Mouse (Mus musculus) myocyte (in vitro differentiated cells): ENCODE measurements at regions not wholly inside any gene's neighbourhood (a gene's known extent, or its start where the extent isn't known, plus 50 kb on each side); places are given as distances from the start of the nearest gene placed in this dataset.

Source experiments
- CEBPB ChIP-seq: IDR thresholded peaks from 2 replicates; pipeline ENCODE4 v1.6.1; 2011; ENCODE audit warnings: mild to moderate bottlenecking, moderate library complexity; ENCODE audit not compliant: poor library complexity, insufficient read depth, severe bottlenecking
- E2F4 ChIP-seq: IDR thresholded peaks from one replicate; pipeline ENCODE4 v1.6.1; 2011; ENCODE audit warnings: mild to moderate bottlenecking, control low read depth, moderate library complexity; ENCODE audit not compliant: insufficient read depth
- MAX ChIP-seq: IDR thresholded peaks from one replicate; pipeline ENCODE4 v1.6.1; 2011; ENCODE audit warnings: low read depth, mild to moderate bottlenecking, control low read depth
- MYOD1 ChIP-seq, 3 experiments: IDR thresholded peaks; one replicate each; pipeline ENCODE4 v1.6.1; 2011; ENCODE audit warnings: control low read depth in 2 of 3, low read depth in 2 of 3, mild to moderate bottlenecking in 2 of 3, moderate library complexity in 1 of 3; ENCODE audit not compliant: insufficient read length in 2 of 3, control insufficient read depth in 1 of 3
- MYOG ChIP-seq, 3 experiments: IDR thresholded peaks; one replicate each; pipeline ENCODE4 v1.6.1; 2011; ENCODE audit warnings: control low read depth in 2 of 3, low read depth in 2 of 3, mild to moderate bottlenecking in 2 of 3; ENCODE audit not compliant: insufficient read length in 2 of 3, control insufficient read depth in 1 of 3, insufficient read depth in 1 of 3
- POLR2A ChIP-seq: IDR thresholded peaks from one replicate; pipeline ENCODE4 v1.6.1; 2011; ENCODE audit warnings: low read depth, mild to moderate bottlenecking, control low read depth, moderate library complexity; ENCODE audit not compliant: insufficient read length
- POLR2AphosphoS2 ChIP-seq: IDR thresholded peaks from one replicate; pipeline ENCODE4 v1.6.1; 2011; ENCODE audit warnings: low read depth, control low read depth; ENCODE audit not compliant: insufficient read length
- REST ChIP-seq: IDR thresholded peaks from one replicate; pipeline ENCODE4 v1.6.1; 2011; ENCODE audit warnings: mild to moderate bottlenecking, control low read depth, moderate library complexity; ENCODE audit not compliant: insufficient read depth, insufficient read length
- SRF ChIP-seq: IDR thresholded peaks from one replicate; pipeline ENCODE4 v1.6.1; 2011; ENCODE audit warnings: low read depth; ENCODE audit not compliant: control insufficient read depth, insufficient read length
- TCF12 ChIP-seq: IDR thresholded peaks from one replicate; pipeline ENCODE4 v1.6.1; 2011; ENCODE audit warnings: mild to moderate bottlenecking, control low read depth; ENCODE audit not compliant: poor library complexity, insufficient read depth, severe bottlenecking
- TCF3 ChIP-seq: IDR thresholded peaks from one replicate; pipeline ENCODE4 v1.6.1; 2011; ENCODE audit warnings: low read depth, control low read depth; ENCODE audit not compliant: insufficient read length
- USF1 ChIP-seq: IDR thresholded peaks from one replicate; pipeline ENCODE4 v1.6.1; 2011; ENCODE audit warnings: low read depth, mild to moderate bottlenecking, control low read depth, moderate library complexity

DNA sequence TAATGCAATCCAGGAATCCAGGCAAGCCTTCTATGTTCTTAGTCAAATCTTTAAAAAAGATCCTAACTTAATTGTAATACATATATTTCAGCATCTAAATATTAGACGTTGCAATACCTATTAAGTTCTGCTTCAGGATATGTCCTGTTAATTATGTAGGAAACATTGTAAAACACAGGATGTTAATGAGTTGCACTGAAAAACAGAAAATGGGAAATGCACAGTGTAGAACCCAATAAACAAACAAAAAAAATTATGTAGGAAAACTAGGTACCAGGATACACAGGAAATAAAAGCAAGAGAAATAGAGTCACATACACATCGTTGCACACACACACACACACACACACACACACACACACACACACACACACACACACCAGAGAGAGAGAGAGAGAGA lies 368.8 kb upstream of the Robo2 start:
- TF ChIP-seq E2F4: no peak
- no peak for TF ChIP-seq MAX
- no peak for TF ChIP-seq POLR2AphosphoS2
- no peak for TF ChIP-seq MYOD1 (IDR thresholded peaks at IDR 0.05; ENCODE audit: control insufficient read depth in 1 of 3, insufficient read length in 2 of 3, low read depth in 2 of 3)
- TF ChIP-seq CEBPB: no peak
- no peak for TF ChIP-seq POLR2A
- TF ChIP-seq TCF12: no peak
- no peak for TF ChIP-seq USF1
- no peak for TF ChIP-seq REST
- no peak for TF ChIP-seq MYOG (IDR thresholded peaks at IDR 0.05; ENCODE audit: control insufficient read depth in 1 of 3, insufficient read depth in 1 of 3, insufficient read length in 2 of 3, low read depth in 2 of 3)
- no peak for TF ChIP-seq SRF
- TF ChIP-seq TCF3: no peak
